Mouse (Mus musculus) 3T3-L1 (cell line): ENCODE data around the gene Pitx2.

ENCODE experiments used
- DNase-seq: peaks from one replicate; pipeline ENCODE4 v3.0.0-alpha.2; 2015; ENCODE audit warnings: low read depth, low spot score

Gene Pitx2

DNA sequence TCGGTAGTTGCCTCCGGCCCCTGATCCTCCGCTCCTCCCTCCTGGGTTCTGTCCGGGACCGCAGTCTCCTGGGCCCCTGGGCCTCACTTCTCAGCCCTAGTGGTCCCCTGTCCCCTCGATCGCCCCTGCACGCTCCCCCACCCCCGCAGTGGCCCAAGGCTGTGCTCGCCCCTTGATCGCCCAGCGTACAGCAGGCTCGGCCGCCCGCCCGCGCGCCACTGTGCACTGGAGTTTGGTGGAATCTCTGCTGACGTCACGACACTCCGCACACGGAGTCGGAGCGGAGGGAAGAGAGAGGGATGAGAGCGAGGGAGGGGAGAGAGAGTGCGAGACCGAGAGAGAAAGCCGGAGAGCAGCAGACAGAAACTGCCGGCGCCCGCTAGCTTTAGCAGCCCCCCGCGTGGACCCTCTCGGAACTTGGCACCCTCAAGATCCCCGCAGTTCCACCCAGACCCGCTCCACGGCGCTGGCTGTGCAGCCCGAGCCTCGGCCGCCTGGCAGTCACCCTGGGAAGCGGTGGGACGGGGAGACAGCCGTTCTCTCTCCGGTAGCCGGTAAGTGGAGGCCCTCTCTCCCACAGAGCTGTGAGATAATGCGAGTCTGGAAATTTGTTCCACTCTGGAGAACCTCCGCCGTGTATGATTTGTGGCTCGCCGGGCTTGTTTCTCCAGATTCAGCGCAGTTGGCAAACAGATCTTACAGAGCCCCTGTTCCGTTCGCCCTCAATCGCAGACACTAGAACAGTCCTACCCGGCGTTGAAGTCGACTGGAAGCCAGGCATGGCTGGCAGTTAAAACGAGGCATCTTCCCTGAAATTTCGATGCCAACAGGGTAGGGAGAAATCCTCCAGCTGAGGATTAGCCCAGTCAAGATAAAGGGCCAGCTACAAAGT lies at the start of gene Pitx2:
Gene Pitx2 (plus strand): TSS at position 270 of the 892 bp plus-strand sequence.
- DNase-seq: no peak

DNA sequence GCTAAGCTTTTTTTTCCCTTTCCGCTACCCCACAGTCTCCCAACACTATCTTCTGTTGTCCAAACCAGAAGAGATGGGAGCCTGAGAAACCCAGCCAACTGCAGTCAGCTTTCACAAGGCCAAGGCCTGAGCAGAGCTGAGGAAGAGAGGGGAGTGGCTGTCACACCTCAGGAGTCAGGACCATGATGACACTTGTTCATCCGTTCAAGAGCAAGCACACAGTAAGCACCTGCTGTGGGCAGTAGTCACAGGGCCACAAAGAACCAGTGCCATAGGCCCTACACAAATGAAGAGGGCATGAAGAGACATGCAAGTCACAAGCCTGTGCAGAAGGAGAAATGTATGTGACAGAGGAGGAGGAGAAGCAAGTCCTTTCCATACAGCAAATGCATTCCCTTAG lies 49.7 kb upstream of the Pitx2 start:
- no peak for DNase-seq

GRCm38 (mm10) chr3:129151096-129151685 lies 48.5 kb upstream of the Pitx2 start:
- DNase-seq: no peak

GRCm38 (mm10) chr3:129158812-129159370 lies 40.8 kb upstream of the Pitx2 start:
- no peak for DNase-seq

DNA sequence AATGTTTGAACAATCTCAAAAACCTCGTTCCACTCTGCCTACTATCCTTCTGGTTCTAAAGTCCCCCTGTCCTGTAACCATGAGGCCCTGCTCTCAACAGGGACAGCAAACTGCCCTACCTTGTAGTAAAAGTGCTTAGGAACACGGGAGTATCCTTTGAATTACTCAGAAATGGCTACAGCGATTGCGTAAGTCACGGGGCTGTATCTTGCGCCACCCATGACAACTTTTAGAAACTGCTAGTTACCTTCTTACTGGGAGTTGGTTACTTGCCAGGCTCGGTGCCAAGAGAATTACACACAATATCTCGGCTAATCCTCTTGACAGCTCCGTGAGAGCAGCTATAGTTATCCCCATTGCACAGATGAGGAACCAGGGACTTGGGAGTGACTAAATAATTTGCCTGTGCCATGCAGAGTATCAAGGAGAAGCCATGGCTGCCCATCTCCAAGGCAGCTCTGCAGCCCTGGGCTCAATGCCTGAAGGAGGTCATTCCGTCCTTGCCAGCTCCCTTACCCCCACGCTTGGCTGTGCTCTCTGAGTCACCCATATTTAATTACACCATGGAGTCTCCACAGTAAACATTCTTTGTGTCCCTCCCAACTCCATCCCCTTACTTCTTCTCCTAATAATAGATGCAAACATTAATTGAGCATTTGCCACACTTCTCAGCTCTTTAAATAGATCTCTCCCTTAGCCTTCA lies 38.2 kb upstream of the Pitx2 start:
- DNase-seq: peak; percentile 16

DNA sequence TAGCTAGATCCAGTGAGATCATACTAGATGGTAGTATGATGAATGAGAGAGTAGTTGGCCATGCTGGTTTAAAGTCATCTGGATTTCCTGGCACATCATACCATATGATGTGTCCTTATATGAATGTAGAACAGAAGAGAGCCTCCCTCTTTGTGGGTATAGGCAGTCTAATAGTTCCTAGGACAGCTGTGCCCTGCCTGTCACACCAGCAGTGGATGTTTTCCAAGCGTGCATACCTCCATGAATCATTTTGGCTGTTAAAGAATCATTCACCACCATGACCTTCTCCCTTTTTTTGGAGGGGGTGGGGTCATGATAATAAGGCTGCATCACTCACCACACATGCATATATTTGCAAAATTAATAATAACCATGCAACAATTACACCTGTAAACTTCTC lies 35.4 kb upstream of the Pitx2 start:
- no peak for DNase-seq

- DNase-seq: no peak
These were observed 34.0 kb upstream of the Pitx2 start for GRCm38 (mm10) chr3:129165715-129166114.

- DNase-seq: no peak
These were observed 33.0 kb upstream of the Pitx2 start for GRCm38 (mm10) chr3:129166684-129167083.

- DNase-seq: no peak
These were observed 29.3 kb upstream of the Pitx2 start for GRCm38 (mm10) chr3:129170416-129170815.

GRCm38 (mm10) chr3:129171789-129172188 lies 27.9 kb upstream of the Pitx2 start:
- no peak for DNase-seq

- no peak for DNase-seq
These were observed 5.2 kb upstream of the Pitx2 start for GRCm38 (mm10) chr3:129194436-129194835.

- no peak for DNase-seq
These were observed 4.6 kb upstream of the Pitx2 start for GRCm38 (mm10) chr3:129195036-129195435.

GRCm38 (mm10) chr3:129195816-129196549 lies 3.7 kb upstream of the Pitx2 start:
- DNase-seq: no peak

GRCm38 (mm10) chr3:129196550-129196919 lies 3.1 kb upstream of the Pitx2 start:
- DNase-seq: no peak

GRCm38 (mm10) chr3:129197035-129197434 lies 2.6 kb upstream of the Pitx2 start:
- DNase-seq: no peak

DNA sequence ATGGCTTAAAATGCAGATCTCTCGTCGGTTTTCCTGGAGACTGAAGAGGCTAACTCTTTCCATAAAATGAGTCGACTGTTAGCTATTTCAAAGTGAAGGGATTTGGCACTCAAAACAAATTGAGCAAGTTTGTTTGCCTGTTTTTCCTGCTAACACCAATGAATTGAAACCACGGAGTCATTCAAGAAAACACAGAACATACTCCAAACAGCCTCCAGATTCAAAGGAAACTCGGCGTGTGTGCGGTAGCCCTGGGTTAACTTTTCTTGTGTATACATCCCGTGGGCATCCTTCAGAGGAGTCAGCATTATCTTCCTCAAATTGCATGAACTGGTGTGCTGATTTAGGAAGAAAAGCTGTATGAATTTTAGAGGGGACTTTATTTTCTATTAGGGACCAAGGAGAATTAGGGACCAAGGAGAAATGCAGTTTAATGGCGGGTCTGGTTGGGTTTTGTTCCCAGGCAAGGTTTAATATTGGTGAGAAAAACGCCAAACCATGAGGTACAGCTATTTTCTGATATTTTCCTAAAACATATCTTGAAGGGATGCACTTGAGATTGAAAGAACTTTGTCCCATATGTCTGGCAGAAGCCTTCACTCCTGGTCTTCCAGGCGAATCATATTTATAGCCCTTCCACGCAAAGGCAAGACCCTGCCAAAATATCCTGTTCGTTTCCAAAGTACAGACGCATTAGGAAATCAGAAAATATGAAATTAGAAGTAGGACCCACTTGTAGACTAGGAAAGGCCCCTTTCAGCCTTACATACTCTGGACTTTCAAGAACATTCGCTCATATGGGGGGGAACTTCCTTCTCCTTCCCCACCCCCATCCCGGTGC lies 1.7 kb upstream of the Pitx2 start:
- no peak for DNase-seq

DNA sequence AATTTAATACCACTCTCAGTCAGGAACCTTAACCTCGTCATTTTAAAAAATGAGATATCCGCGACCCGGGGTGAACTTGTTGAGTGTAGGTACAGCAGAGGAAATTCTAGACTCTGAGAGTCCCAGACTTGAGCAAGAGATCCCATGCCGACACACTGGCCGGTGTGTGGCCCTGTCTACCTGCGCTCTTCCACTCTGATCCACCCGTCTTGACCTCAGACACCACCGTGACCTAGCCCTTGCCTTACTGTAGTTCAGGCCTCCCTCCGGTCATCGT lies 1.1 kb upstream of the Pitx2 start:
- no peak for DNase-seq

DNA sequence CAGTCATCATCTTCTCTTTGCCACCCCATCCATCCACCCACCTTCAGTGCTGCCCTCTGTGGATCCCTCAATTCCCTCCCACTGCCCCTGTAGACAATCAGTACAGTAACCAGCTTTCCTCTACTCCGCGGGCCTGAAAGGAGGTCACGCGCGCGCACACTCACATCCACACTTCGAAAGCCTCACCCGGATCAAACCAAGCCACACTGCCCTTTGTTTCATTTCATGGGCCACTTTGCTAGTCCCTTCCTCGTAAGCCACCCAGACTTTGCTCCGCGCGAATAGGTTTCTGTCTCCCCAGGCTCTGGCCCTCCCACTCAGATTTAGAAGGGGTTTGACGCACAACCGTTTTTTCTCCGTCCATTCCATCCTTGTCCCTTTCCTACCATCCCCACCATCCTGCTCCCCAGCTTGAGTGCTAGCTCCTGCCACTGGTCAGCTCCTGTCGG lies 494 bp upstream of the Pitx2 start:
- no peak for DNase-seq

GRCm38 (mm10) chr3:129200501-129200890 lies 818 bp downstream of the Pitx2 start:
- DNase-seq: no peak

GRCm38 (mm10) chr3:129201156-129201555 lies 1.5 kb downstream of the Pitx2 start:
- no peak for DNase-seq
